ENCODE assay signal across 14 mouse cellular contexts in genomic region chr7:44744270-44744669, GRCm38 (mm10). TPM values are rescaled to one million over a fixed set of nuclear protein-coding genes. Genes with fewer than 3 reads are reported as not detected.
DNase-seq lines count a peak whose midpoint lies in the region; ATAC-seq and TF ChIP-seq lines count a peak whose summit lies in the region.
"Had no signal": no experiment of that assay in that cellular context is flagged by ENCODE, and none has a peak within 500 bp of the region (broad histone marks: within the 10 kb centered on the region; RNA-seq: fewer than 3 reads in every experiment).

No protein-coding gene starts in this region.

- WGBS in kidney, postnatal 0 days, result 40% methylated on average over 9 of the region's 9 CpGs
- WGBS in forebrain, embryonic 11.5 days, result 25% methylated on average over 9 of the region's 9 CpGs
- 47% methylated on average over 9 of the region's 9 CpGs for WGBS in limb, embryonic 11.5 days
- 23% methylated on average over 9 of the region's 9 CpGs for WGBS in neural tube, embryonic 14.5 days

- 0 out of 2 replicates have a peak overlapping the region, but pooled peaks have one; percentile 57 for H3K9ac ChIP-seq in kidney, postnatal 0 days (ENCODE audit: low read depth, low read length)
- peak overlapping the region; percentile 63 for H3K9ac ChIP-seq in forebrain, embryonic 11.5 days (ENCODE audit: low read length)
- peak overlapping the region; percentile 3; the same call in 1 of the 2 replicates for H3K9ac ChIP-seq in limb, embryonic 11.5 days (ENCODE audit: low read length)
- no peak overlapping the region for H3K9ac ChIP-seq in neural tube, embryonic 14.5 days (replicated peaks; ENCODE audit: low read depth, low read length)

- no peak for TF ChIP-seq CTCF in kidney, postnatal 0 days (IDR thresholded peaks at IDR 0.05; ENCODE audit: low read depth)

- H3K27me3 ChIP-seq in kidney, postnatal 0 days (ENCODE audit: insufficient read depth, low read length), result no peaks in the 10 kb centered on the region
- no peaks in the 10 kb centered on the region for H3K27me3 ChIP-seq in forebrain, embryonic 11.5 days (ENCODE audit: control insufficient read depth, insufficient read depth, low read length)
- H3K27me3 ChIP-seq in limb, embryonic 11.5 days (ENCODE audit: control insufficient read depth, insufficient read depth, low read length), result no peaks in the 10 kb centered on the region
- H3K27me3 ChIP-seq in neural tube, embryonic 14.5 days (ENCODE audit: control insufficient read depth, insufficient read depth, low read length), result no peaks in the 10 kb centered on the region

- no peak overlapping the region for H3K27ac ChIP-seq in kidney, postnatal 0 days
- H3K27ac ChIP-seq in forebrain, embryonic 11.5 days (ENCODE audit: low read depth, low read length), result no peak overlapping the region; the same call in 1 of the 2 replicates
- no peak overlapping the region for H3K27ac ChIP-seq in limb, embryonic 11.5 days (replicated peaks; ENCODE audit: low read depth, low read length)
- H3K27ac ChIP-seq in neural tube, embryonic 14.5 days (ENCODE audit: low read depth, low read length), result no peak overlapping the region; the same call in 1 of the 2 replicates

- H3K36me3 ChIP-seq in kidney, postnatal 0 days (ENCODE audit: insufficient read depth, low read length), result no peaks in the 10 kb centered on the region
- H3K36me3 ChIP-seq in forebrain, embryonic 11.5 days (ENCODE audit: control insufficient read depth, insufficient read depth, low read length), result no peaks in the 10 kb centered on the region
- H3K36me3 ChIP-seq in limb, embryonic 11.5 days (ENCODE audit: control insufficient read depth, insufficient read depth, low read length), result no peaks in the 10 kb centered on the region
- H3K36me3 ChIP-seq in neural tube, embryonic 14.5 days (ENCODE audit: control insufficient read depth, insufficient read depth, low read length), result no peaks in the 10 kb centered on the region

- ATAC-seq in kidney, postnatal 0 days (replicated peaks; ENCODE audit: low FRiP score, low read depth), result no peak
- no peak for ATAC-seq in forebrain, embryonic 11.5 days (replicated peaks; ENCODE audit: low FRiP score)
- ATAC-seq in limb, embryonic 11.5 days (ENCODE audit: insufficient number of reproducible peaks, low FRiP score, low TSS enrichment, low read depth), result no peak
- no peak for ATAC-seq in neural tube, embryonic 14.5 days (ENCODE audit: low read depth)

- no peaks in the 10 kb centered on the region for H3K9me3 ChIP-seq in kidney, postnatal 0 days (replicated peaks; ENCODE audit: low read length)
- no peaks in the 10 kb centered on the region for H3K9me3 ChIP-seq in forebrain, embryonic 11.5 days (ENCODE audit: control insufficient read depth, low read length)
- H3K9me3 ChIP-seq in limb, embryonic 11.5 days (ENCODE audit: control insufficient read depth, low read length), result no peaks in the 10 kb centered on the region
- no peaks in the 10 kb centered on the region for H3K9me3 ChIP-seq in neural tube, embryonic 14.5 days (ENCODE audit: control insufficient read depth, low read length)

- no peak for DNase-seq in kidney, postnatal 0 days (ENCODE audit: low spot score)
- DNase-seq in kidney, postnatal 25 days, result no peak
- no peak for DNase-seq in forebrain, embryonic 11.5 days (ENCODE audit: low spot score)
- DNase-seq in limb, embryonic 11.5 days (ENCODE audit: low spot score), result no peak
- DNase-seq in heart, postnatal 10 days, result no peak
- DNase-seq in heart, adult 9 months (ENCODE audit: low spot score in 2 of 2), result no peak
- DNase-seq in gastrocnemius, postnatal 36 days, result no peak
- DNase-seq: cerebellum, adult 8-10 months; heart, postnatal 4 days had no signal

- peak overlapping the region; percentile 76 for H3K4me2 ChIP-seq in kidney, postnatal 0 days (ENCODE audit: low read length)
- H3K4me2 ChIP-seq in forebrain, embryonic 11.5 days (ENCODE audit: low read depth, low read length, severe bottlenecking), result peak overlapping the region; percentile 66
- H3K4me2 ChIP-seq in limb, embryonic 11.5 days (ENCODE audit: low read depth, severe bottlenecking), result peak overlapping the region; percentile 67; the same call in 1 of the 2 replicates
- H3K4me2 ChIP-seq in neural tube, embryonic 14.5 days (ENCODE audit: low read depth, low read length), result peak overlapping the region; percentile 70

- intact Hi-C loops in heart, postnatal 10 days (cut with DNase I), result no loop called here
- intact Hi-C loops in gastrocnemius, postnatal 36 days (cut with DNase I), result no loop called here

- H3K4me1 ChIP-seq in kidney, postnatal 0 days (replicated peaks; ENCODE audit: insufficient read depth, low read length), result peaks cover 10% of the 10 kb centered on the region
- H3K4me1 ChIP-seq in forebrain, embryonic 11.5 days (replicated peaks; ENCODE audit: control insufficient read depth, insufficient read depth, low read length), result peaks cover 11% of the 10 kb centered on the region; the same call in 1 of the 2 replicates
- H3K4me1 ChIP-seq in limb, embryonic 11.5 days (ENCODE audit: control insufficient read depth, insufficient read depth, low read length), result peaks cover 8% of the 10 kb centered on the region
- H3K4me1 ChIP-seq in neural tube, embryonic 14.5 days (ENCODE audit: control insufficient read depth, insufficient read depth, low read length), result peaks cover 8% of the 10 kb centered on the region; the same call in 1 of the 2 replicates

- H3K4me3 ChIP-seq in kidney, postnatal 0 days (replicated peaks; ENCODE audit: low read depth, low read length), result no peak overlapping the region
- H3K4me3 ChIP-seq in forebrain, embryonic 11.5 days (ENCODE audit: low read depth, low read length), result peak overlapping the region; percentile 35
- H3K4me3 ChIP-seq in limb, embryonic 11.5 days (ENCODE audit: low read depth, low read length), result no peak overlapping the region
- H3K4me3 ChIP-seq in neural tube, embryonic 14.5 days (ENCODE audit: low read depth, low read length), result no peak overlapping the region

RNA-seq across cellular contexts. Expression of gene Vrk3, which starts 3.9 kb away (rescaled TPM):
- polyA plus RNA-seq in kidney, postnatal 0 days (2015; fragmentation: Nextera tagmentation; extraction: Ambion mirVana), result 45.3 and 49.3 TPM in 2 replicates
- 41.7 and 42.2 TPM in 2 replicates for polyA plus RNA-seq in forebrain, embryonic 11.5 days (2014; fragmentation: Nextera tagmentation; extraction: Ambion mirVana)
- polyA plus RNA-seq in limb, embryonic 11.5 days (2014; fragmentation: Nextera tagmentation; extraction: Ambion mirVana), result 36.8 and 38.2 TPM in 2 replicates
- polyA plus RNA-seq in neural tube, embryonic 14.5 days (2014; fragmentation: Nextera tagmentation; extraction: Ambion mirVana), result 23.0 and 27.0 TPM in 2 replicates
- total RNA-seq in heart, postnatal 10 days (2021), result 10 to 100 TPM; 24.7 to 28.3 TPM
- 10 to 100 TPM; 16.1 to 18.6 TPM for total RNA-seq in gastrocnemius, postnatal 36 days (2021)

RNA-seq across cellular contexts. Expression of gene Zfp473, which starts 6.6 kb away (rescaled TPM):
- 0.87 and 0.89 TPM in 2 replicates for polyA plus RNA-seq in kidney, postnatal 0 days (2015; fragmentation: Nextera tagmentation; extraction: Ambion mirVana)
- polyA plus RNA-seq in forebrain, embryonic 11.5 days (2014; fragmentation: Nextera tagmentation; extraction: Ambion mirVana), result 3.9 and 4.4 TPM in 2 replicates
- polyA plus RNA-seq in limb, embryonic 11.5 days (2014; fragmentation: Nextera tagmentation; extraction: Ambion mirVana), result 3.2 and 3.8 TPM in 2 replicates
- polyA plus RNA-seq in neural tube, embryonic 14.5 days (2014; fragmentation: Nextera tagmentation; extraction: Ambion mirVana), result 0.95 and 1.0 TPM in 2 replicates
- total RNA-seq in heart, postnatal 10 days (2021), result under 1 TPM; 0.12 to 0.35 TPM
- total RNA-seq in gastrocnemius, postnatal 36 days (2021), result not detected

RNA-seq across cellular contexts. Expression of gene Izumo2, which starts 35.7 kb away (rescaled TPM):
- not detected in 2 replicates for polyA plus RNA-seq in kidney, postnatal 0 days (2015; fragmentation: Nextera tagmentation; extraction: Ambion mirVana)
- not detected in 2 replicates for polyA plus RNA-seq in forebrain, embryonic 11.5 days (2014; fragmentation: Nextera tagmentation; extraction: Ambion mirVana)
- polyA plus RNA-seq in limb, embryonic 11.5 days (2014; fragmentation: Nextera tagmentation; extraction: Ambion mirVana), result not detected in 2 replicates
- not detected in 2 replicates for polyA plus RNA-seq in neural tube, embryonic 14.5 days (2014; fragmentation: Nextera tagmentation; extraction: Ambion mirVana)
- not detected for total RNA-seq in heart, postnatal 10 days (2021)
- not detected for total RNA-seq in gastrocnemius, postnatal 36 days (2021)
- total RNA-seq: adrenal gland, adult 18-20 months; heart, postnatal 4 days; left cerebral cortex, postnatal 14 days; megakaryocyte progenitor cell, adult 5-6 weeks had no signal
- polyA plus RNA-seq: frontal cortex, adult 2 months had no signal
